Mouse (Mus musculus) G1E (cell line): ENCODE measurements around the gene Dda1. TPM values are rescaled to one million over a fixed set of nuclear protein-coding genes. Genes with fewer than 3 reads are reported as not detected.

Source experiments
- ATAC-seq: 2 replicates; pipeline ENCODE4 v1.8.0; 2016; ENCODE audit warnings: mild to moderate bottlenecking; ENCODE audit not compliant: insufficient number of reproducible peaks, poor library complexity, low FRiP score, severe bottlenecking; ENCODE audit errors: extremely low read depth
- DNase-seq: peaks from one replicate; pipeline ENCODE4 v3.0.0; 2012; ENCODE audit warnings: low spot score
- H3K27me3 ChIP-seq: 2 replicates; pipeline ENCODE4 v1.6.1; 2012; ENCODE audit warnings: mild to moderate bottlenecking, low read length, inconsistent platforms; ENCODE audit not compliant: insufficient read depth
- H3K36me3 ChIP-seq: replicated peaks from 2 replicates; pipeline ENCODE3; 2012; ENCODE audit warnings: mild to moderate bottlenecking, inconsistent platforms
- H3K4me1 ChIP-seq: 2 replicates; pipeline ENCODE4 v1.6.1; 2012; ENCODE audit warnings: low read depth, low read length, inconsistent platforms, mixed read lengths; ENCODE audit not compliant: insufficient read depth
- H3K4me3 ChIP-seq: 2 replicates; pipeline ENCODE4 v1.5.1; 2012; ENCODE audit warnings: low read depth, mild to moderate bottlenecking, inconsistent platforms, low read length, moderate library complexity, mixed read lengths
- H3K9me3 ChIP-seq: replicated peaks from 2 replicates; pipeline ENCODE4 v1.6.1; 2012; ENCODE audit warnings: inconsistent platforms
- CTCF ChIP-seq: IDR thresholded peaks from 2 replicates; pipeline ENCODE4 v1.5.1; 2012; ENCODE audit warnings: low read depth, low read length, inconsistent platforms, mixed read lengths
- GATA1 ChIP-seq: IDR thresholded peaks from 2 replicates; pipeline ENCODE4 v1.6.1; 2012; ENCODE audit warnings: borderline replicate concordance, low read length, inconsistent platforms, mixed read lengths
- GATA2 ChIP-seq: IDR thresholded peaks from 2 replicates; pipeline ENCODE4 v1.6.1; 2012; ENCODE audit warnings: low read depth, low read length, inconsistent platforms, borderline replicate concordance
- POLR2AphosphoS5 ChIP-seq: IDR thresholded peaks from 2 replicates; pipeline ENCODE4 v1.6.1; 2012; ENCODE audit warnings: low read depth, low read length, inconsistent platforms; ENCODE audit not compliant: insufficient replicate concordance
- TAL1 ChIP-seq: conservative IDR thresholded peaks from 2 replicates; pipeline ENCODE4 v1.6.1; 2012; ENCODE audit warnings: low read depth, low read length, inconsistent platforms, mixed read lengths
- polyA plus RNA-seq: library from polyadenylated mRNA; stranded (reverse); fragments of >175 nt; gene quantifications from 2 replicates; pipeline ENCODE4 v1.2.3, GENCODE M21; 2012
- total RNA-seq, 2 experiments: library from RNA; stranded (forward) in 1 of 2; stranded (reverse) in 1 of 2; fragments of 200-1000 nt in 1 of 2; fragments of >200 nt in 1 of 2; fragmentation: Nextera tagmentation in 1 of 2; gene quantifications; 2 replicates each; pipeline ENCODE4 v1.2.3; 2014 to 2017

Gene Dda1
- total and polyA plus RNA-seq, 3 experiments: 16.2 to 209 (median 51.9) TPM

- TF ChIP-seq CTCF (no peak), TAL1 (no peak), GATA1 (no peak), GATA2 (no peak), POLR2AphosphoS5 (no peak)
- DNase-seq: no peak
- ATAC-seq: no peak
- Histone ChIP-seq H3K36me3 (no peaks in the 10 kb centered on the region), H3K4me1 (no peaks in the 10 kb centered on the region; the same call in 1 of the 2 replicates), H3K27me3 (peaks cover 42% of the 10 kb centered on the region), H3K9me3 (no peaks in the 10 kb centered on the region), H3K4me3 (no peak overlapping the region)
These were observed 37.0 kb downstream of the Dda1 start for GRCm38 (mm10) chr8:71505979-71506378.

DNA sequence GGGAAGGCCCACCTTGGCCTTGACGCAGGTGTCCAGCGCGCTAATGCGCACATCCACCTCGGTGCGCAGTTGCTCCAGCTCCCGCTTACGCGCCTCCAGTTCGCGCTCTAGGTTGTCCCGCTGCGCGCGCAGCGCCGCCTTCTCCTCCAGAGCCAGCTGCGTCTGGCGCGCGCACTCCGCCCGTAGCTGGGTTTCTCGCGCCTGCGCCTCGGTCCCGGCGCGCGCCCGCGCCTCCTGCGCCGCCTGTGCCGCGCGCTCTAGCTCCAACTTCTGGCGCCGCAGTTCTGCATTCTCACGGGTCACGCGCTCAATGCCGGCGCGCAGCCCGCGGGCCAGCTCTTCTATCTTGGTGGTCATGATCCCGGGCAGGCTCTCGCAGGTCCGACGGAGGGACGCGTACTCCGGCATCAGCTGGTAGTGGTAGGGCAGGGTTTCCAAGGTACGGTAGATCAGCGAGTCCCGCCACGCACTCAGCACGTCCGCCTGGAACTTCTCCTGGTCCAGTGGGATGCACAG is 38.6 kb downstream of the Dda1 start:
- no peaks in the 10 kb centered on the region for H3K36me3 ChIP-seq
- peaks cover 53% of the 10 kb centered on the region for H3K27me3 ChIP-seq
- TF ChIP-seq GATA2 (no peak), CTCF (no peak), POLR2AphosphoS5 (no peak), GATA1 (no peak), TAL1 (no peak)
- H3K4me1 ChIP-seq: peaks cover 13% of the 10 kb centered on the region
- 0 out of 2 replicates have a peak overlapping the region, but pooled peaks have one; percentile 30 for H3K4me3 ChIP-seq
- no peak for ATAC-seq
- H3K9me3 ChIP-seq: no peaks in the 10 kb centered on the region
- no peak for DNase-seq

- no peak for DNase-seq
- no peak overlapping the region for H3K4me3 ChIP-seq
- no peaks in the 10 kb centered on the region for H3K9me3 ChIP-seq
- peaks cover 60% of the 10 kb centered on the region for H3K27me3 ChIP-seq
- no peak for ATAC-seq
- TF ChIP-seq CTCF (no peak), TAL1 (no peak), GATA1 (no peak), POLR2AphosphoS5 (no peak), GATA2 (no peak)
- peaks cover 17% of the 10 kb centered on the region for H3K4me1 ChIP-seq
- no peaks in the 10 kb centered on the region for H3K36me3 ChIP-seq
These were observed 40.3 kb downstream of the Dda1 start for GRCm38 (mm10) chr8:71509316-71509715.

DNA sequence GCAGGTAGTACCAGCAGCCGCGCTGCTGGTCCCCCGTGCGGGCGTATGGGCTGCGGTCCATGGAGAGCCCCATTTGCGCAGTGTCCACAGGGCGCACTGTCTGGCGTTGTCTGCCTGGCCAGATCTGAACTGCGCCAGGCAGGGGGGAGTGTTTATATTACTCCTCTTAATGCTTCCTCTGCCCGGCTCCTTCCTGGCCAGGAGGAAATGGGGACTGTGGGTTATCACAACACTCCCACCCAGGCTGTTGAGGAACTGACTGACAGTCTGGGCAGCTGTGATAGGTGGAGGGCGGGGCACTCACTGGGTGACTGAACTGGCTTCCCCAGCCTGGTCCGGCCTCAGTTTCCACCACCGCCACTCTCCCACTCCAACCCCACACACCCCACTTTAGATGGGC is 42.6 kb downstream of the Dda1 start, which contains the start of gene Plvap:
TSS of gene Plvap (minus strand) at position 109 of the 400 bp plus-strand sequence.
- ATAC-seq: peak; percentile 15; the same call in 1 of the 2 replicates
- H3K27me3 ChIP-seq: peaks cover 51% of the 10 kb centered on the region
- DNase-seq: no peak
- no peaks in the 10 kb centered on the region for H3K9me3 ChIP-seq
- no peaks in the 10 kb centered on the region for H3K36me3 ChIP-seq
- no peak for TF ChIP-seq GATA2
- no peak for TF ChIP-seq GATA1
- no peak for TF ChIP-seq TAL1
- TF ChIP-seq POLR2AphosphoS5: no peak
- no peak for TF ChIP-seq CTCF
- H3K4me1 ChIP-seq: peaks cover 17% of the 10 kb centered on the region
- no peak within 1 kb of the TSS; the same call in 1 of the 2 replicates for H3K4me3 ChIP-seq

DNA sequence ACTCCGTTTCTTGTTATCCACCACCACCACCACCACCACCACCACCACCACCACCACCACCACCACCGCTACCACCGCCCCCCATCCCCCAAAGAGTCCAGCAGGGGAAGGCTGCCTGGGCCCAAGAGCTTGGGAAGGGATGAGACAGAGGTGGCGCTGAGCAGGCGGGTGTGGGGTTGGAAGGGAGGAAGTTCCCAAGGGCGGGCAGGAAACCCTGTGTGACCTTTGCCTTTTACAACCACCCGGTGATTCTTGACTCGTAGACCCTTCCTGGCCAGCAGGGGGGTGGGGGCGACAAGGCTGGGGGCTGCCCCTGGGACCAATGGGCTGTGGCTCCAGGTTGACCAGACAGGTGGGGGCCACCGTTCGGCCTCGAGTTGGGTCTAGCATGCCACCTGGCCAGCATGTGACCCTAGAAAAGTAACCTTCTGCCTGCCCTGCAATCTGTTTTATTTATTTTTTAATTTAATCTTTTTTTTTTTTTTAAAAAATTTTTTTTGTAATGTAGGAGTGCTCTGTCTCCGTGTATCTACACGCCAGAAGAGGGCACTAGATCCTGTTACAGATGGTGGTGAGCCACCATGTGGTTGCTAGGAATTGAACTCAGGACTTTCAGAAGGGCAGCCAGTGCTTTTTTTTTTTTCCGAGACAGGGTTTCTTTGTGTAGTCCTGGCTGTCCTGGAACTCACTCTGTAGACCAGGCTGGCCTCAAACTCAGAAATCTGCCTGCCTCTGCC is 44.2 kb downstream of the Dda1 start:
- no peaks in the 10 kb centered on the region for H3K9me3 ChIP-seq
- H3K4me3 ChIP-seq: no peak overlapping the region
- H3K36me3 ChIP-seq: no peaks in the 10 kb centered on the region
- DNase-seq (no peak), ATAC-seq (no peak)
- H3K27me3 ChIP-seq: peaks cover 44% of the 10 kb centered on the region
- H3K4me1 ChIP-seq: peaks cover 17% of the 10 kb centered on the region
- TF ChIP-seq GATA2: no peak
- TF ChIP-seq POLR2AphosphoS5: no peak
- TF ChIP-seq TAL1: no peak
- TF ChIP-seq GATA1: no peak
- TF ChIP-seq CTCF: no peak

DNA sequence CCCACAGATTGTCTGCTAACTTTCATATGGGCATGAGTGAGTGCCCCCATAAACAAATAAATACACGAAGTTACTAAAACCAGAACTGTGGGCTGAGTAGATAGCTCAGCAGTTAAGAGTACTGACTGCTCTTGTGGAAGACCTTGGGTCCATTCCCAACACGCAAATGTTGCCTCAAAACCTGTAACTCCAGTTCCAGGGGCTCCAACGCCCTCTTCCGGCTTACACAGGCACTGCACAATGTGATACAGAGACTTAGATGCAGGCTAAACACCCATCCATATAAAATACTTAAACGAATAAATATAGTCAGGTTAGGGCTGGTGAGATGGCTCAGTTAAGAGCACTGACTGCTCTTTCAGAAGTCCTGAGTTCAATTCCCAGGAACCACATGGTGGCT is 46.0 kb downstream of the Dda1 start:
- TF ChIP-seq CTCF (no peak), GATA1 (no peak), TAL1 (no peak), GATA2 (no peak), POLR2AphosphoS5 (no peak)
- Histone ChIP-seq H3K36me3 (no peaks in the 10 kb centered on the region), H3K9me3 (no peaks in the 10 kb centered on the region), H3K4me3 (no peak overlapping the region), H3K4me1 (peaks cover 17% of the 10 kb centered on the region), H3K27me3 (peaks cover 35% of the 10 kb centered on the region)
- ATAC-seq (no peak), DNase-seq (no peak)
